Mouse (Mus musculus): ENCODE measurements around the gene Lgals1.

GRCm38 (mm10) chr15:78957021-78957420 is 30.5 kb downstream of the Lgals1 start:
- TF ChIP-seq POLR2A (IDR thresholded peaks at IDR 0.05; ENCODE audit: borderline replicate concordance, extremely low read depth, low read depth, low read length) (no peak), CTCF (IDR thresholded peaks at IDR 0.05; ENCODE audit: insufficient read depth, low read length) (no peak)
